Mouse (Mus musculus) ES-E14 (cell line): ENCODE data around the gene Pwwp2b.

Source experiments
- CHD2 ChIP-seq: IDR thresholded peaks from 2 replicates; pipeline ENCODE4 v1.6.1; 2014; ENCODE audit warnings: mild to moderate bottlenecking, low read depth, low read length, inconsistent platforms
- HCFC1 ChIP-seq: IDR thresholded peaks from 2 replicates; pipeline ENCODE4 v1.6.1; 2012; ENCODE audit warnings: low read length, inconsistent platforms, borderline replicate concordance; ENCODE audit not compliant: insufficient read depth
- MAFK ChIP-seq: IDR thresholded peaks from 2 replicates; pipeline ENCODE4 v1.6.1; 2014; ENCODE audit warnings: mild to moderate bottlenecking, low read depth, low read length, inconsistent platforms; ENCODE audit not compliant: insufficient read depth

DNA sequence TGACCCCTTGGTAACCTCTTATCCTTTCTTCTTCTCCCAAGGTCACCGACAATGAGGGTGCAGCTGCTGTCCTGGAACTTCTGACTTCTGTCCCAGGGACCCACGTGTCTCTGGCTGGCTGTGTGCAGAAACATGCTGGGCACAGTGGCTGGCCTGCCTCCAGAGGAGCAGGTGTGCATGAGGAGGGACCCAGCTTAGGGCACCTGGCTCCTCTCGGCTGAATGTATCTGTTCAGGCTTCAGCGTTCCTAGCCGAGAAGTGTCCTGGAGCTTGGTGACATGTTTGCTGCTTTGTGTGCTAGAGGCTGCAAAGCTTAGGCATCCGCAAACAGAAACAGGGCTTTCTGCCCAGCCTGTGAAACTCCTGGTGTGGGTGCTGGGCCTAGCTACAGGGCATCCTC is 18.1 kb downstream of the Pwwp2b start:
- TF ChIP-seq HCFC1 (no peak), MAFK (no peak), CHD2 (no peak)
